Mouse (Mus musculus) ES-Bruce4 (cell line): Measurements from ENCODE around the gene Acsl1.

Source experiments
- CTCF ChIP-seq: IDR thresholded peaks from one replicate; pipeline ENCODE4 v1.8.1; 2011; ENCODE audit warnings: low read depth, low read length
- POLR2A ChIP-seq: IDR thresholded peaks from one replicate; pipeline ENCODE4 v1.8.1; 2011; ENCODE audit warnings: low read length; ENCODE audit not compliant: insufficient read depth

DNA sequence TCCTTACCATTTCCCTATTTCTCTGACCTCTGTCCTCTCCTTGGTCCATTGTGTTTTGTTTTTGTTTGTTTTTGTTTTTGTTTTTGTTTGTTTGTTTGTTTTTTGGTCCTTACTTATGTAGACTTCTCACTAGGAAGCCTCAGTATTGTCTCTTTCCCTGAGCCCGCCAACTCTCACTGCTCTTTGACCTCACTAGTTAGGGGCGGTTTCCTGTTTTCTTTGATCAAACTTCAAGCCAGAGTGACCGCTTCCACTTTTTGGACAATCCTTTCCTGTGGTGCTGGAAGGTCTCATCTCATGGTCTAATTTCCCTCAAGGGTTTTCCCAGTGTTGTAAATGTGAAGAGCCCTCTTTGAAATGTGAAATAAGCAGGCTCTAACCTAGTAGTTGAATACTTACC lies 33.4 kb downstream of the Acsl1 start:
- TF ChIP-seq CTCF = no peak
- TF ChIP-seq POLR2A = no peak
